Mouse (Mus musculus) kidney, postnatal 25 days (tissue): ENCODE data around the gene Osbp2.

Experiments
- DNase-seq, 2 experiments: peaks; one replicate each; pipeline ENCODE4 v3.0.0; 2021; ENCODE audit warnings: mixed read lengths in 2 of 2

The Osbp2 gene

DNA sequence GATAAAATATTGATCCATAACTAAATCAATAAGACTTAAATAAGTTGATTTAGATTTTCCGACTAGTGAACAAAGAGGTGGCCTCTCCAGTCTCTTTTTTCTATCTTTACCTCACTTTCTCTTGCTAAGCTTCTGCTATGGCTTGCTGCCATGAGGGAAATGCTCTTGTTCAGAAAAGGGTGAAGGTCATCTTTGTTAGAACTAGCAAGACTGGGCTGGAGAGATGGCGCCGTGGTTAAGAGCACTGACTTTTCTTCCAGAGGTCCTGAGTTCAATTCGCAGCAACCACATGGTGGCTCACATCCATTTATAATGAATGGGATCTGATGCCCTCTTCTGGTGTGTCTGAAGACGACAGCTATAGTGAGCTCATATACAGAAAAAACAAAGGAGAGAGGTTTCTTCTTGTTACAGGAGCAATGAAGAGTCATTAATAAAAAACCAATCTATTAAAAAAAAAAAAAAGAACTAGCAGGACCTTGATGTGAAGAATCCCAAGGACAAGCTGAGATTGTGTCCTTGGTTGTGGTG, 167.6 kb downstream of the Osbp2 start:
- DNase-seq = peak; percentile 30 to 37

DNA sequence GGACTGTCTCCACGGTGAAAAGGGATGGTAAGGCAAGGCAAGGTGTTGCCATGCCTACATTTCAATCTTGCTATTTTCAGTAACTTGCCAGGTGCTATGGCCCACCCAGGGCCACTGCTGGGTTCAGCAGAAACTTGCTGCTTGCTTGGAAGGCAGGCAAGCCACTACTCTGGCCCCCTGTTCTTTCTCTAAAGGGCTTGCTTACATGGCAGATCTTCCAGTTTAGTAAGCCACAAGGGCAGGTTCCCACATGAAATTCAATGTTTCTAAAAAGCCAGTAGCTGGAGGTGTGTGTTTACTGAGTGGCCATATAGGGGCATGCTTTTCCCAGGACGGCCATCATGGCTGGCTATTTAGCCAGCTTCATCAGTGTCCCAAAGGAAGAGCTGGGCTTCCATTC, 172.0 kb downstream of the Osbp2 start:
- DNase-seq = no peak

DNA sequence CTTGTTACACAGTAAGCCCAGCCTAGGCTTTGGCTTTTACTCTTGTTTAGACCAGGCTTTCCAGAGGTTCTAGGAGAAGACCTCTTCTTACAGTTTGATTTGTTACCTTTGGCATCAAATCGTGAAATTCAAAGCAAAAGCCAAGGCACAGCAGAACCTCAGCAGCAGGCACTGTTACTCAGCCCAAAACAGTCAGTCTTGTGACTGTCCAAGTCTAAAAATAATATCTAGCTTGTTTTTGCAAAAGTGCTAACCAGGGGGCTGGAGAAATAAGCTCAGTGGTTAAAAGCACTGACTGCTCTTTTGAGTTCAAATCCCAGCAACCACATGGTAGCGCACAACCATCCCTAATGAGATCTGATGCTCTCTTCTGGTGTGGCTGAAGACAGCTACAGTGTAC, 176.8 kb downstream of the Osbp2 start:
- no peak for DNase-seq

DNA sequence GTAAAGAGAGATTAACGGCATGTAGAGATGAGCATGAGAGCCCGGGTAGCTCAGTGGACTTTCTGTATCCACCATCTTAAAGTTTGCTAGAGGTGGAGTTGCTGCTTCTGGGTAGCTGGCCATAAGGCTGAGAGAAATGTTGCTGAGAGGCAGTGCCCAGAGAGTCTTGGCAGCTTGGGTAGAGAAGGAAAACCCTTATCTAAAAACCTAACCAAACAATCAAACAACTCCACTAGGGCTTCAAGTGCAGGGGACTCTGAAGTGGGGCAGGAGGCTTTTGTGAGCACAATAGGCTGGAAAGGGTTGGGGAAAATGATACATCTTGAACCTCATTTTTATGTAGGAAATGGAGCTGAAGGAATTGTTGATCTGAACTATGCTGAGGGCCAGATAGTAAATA, 177.4 kb downstream of the Osbp2 start:
- no peak for DNase-seq

DNA sequence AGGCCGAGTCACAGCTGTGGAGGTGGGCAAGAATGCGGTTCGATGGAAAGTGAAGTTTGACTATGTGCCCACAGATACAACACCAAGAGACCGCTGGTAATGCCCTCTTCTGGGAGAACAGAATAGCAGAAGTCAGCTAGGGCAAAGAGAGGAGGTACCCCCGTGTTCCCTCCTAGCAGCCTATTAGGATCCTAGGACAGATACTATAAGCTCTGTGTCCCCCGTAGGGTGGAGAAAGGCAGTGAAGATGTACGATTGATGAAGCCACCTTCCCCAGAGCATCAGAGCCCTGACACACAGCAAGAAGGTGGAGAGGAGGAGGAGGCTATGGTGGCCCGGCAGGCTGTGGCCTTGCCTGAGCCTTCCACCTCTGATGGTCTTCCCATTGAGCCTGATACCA, 178.3 kb downstream of the Osbp2 start:
- no peak for DNase-seq

DNA sequence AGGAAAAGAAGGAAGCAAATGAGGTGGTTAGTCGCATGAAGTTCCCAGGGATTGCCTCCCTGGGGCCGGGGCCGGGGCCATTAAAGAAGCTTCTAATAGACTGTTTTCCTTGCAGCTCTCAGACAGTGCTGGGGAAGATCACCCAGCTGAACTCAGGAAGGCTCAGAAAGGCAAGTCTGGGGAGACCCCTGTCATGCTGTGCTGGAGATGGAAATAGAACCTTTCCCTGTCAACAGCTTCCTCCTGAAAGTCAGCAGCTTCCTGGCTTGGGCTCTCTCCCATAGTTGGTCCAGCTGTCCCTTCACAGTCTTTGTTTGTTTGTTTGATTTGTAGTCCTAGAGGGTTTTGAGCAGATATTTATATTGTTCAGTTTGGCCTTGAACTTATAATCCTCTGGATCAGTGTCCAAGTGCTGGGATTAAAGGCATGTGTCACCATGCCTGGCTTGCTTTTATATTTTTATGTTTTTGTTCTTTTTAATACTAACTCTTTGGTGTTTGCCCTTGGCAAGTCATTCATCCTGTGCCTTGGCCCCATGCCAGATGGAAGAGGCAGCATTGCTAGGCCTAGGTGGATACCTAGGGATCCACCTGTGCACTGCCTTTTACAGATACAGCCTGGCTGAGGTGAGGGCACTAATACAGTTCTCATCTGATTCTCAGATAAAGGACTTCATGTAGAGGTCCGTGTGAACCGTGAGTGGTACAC, 178.8 kb downstream of the Osbp2 start:
- DNase-seq = peak; percentile 67 to 71

DNA sequence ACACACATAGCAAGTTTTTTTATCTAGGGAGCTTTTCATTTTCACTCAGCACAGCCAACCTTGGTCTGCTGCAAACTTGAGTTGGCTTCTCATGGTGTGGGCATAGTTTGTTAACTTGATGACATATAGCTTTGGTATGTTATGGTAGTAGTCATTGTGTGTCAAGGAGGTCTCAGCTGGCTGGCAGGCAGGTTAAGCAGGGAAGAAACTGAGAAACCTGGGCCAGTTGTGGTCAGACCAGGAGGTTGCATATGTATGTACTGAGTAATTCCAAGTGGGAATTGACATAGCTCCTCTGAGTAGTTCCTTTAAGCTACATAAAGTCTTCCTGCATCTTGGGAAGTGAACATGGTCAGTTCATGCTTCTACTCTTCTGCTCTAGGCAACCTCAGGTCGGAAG, 179.5 kb downstream of the Osbp2 start:
- DNase-seq = no peak

DNA sequence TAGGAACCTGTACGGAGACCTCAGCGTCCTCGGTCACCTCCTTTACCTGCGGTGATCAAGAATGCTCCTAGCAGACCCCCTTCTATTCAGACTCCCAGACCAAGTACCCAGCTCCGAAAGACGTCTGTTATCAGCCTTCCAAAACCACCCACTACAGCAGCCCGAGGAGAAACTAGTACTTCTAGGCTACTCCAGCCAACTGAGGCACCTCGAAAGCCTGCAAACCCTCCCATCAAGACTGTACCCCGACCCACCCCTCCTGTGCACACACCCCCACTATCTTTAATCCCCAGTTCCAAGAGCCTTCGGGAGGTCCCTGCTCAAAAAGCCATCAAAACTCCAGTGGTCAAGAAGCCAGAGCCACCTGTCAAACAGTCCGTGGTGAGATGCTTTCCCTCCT, 180.0 kb downstream of the Osbp2 start:
- no peak for DNase-seq

DNA sequence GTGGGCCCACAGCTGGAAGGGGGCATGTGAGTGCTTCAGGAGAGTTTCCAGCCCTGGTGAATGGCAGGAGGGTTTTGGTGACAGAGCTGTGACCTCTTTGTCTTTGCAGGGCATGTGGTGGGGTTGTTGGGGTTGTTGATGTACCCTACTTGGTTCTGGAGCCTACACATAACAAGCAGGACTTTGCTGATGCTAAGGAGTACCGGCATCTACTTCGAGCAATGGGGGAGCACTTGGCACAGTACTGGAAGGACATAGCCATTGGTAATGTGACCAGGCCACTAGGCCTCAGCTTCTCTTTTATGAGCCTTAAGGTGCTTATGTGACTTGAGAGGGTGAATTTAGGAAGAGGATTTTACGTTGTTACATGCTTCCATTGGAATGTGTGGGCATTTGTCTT, 183.9 kb downstream of the Osbp2 start:
- DNase-seq = no peak

DNA sequence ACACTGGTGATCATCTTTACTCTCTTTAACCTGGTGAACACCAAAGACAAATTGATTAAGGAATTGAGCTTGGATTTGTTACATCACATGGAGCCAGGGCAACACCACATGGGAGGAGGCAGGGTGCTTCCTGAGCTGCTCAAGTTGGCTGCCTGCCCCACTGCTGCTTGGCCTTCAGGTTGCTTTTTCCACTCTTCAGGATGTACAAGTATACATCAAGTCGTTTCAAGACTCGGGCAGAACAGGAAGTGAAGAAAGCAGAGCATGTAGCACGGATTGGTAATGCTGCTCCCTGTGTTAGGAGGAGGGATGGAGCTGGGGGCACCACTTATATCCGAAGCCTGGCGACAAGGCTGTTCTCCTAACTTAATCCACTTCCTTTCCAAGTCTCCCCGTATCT, 186.5 kb downstream of the Osbp2 start:
- peak; percentile 51 to 64 for DNase-seq

DNA sequence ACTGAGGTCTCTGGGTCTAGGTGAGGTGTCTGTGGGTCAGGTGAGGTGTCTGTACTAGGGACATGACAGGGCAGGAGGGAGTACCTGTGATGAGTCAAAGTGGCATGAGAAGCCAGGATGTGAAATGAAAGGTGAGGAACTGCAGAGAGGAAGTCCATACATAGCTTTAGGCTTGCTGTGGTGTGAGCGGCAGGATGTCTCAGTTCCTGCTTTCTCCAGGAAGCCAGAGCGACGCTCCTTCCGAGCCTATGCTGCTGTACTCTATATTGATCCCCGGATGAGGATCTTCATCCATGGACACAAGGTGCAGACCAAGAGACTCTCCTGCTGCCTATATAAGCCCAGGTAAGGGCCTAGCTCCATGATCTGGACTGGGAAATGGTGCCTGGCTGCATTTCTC, 187.3 kb downstream of the Osbp2 start:
- no peak for DNase-seq

DNA sequence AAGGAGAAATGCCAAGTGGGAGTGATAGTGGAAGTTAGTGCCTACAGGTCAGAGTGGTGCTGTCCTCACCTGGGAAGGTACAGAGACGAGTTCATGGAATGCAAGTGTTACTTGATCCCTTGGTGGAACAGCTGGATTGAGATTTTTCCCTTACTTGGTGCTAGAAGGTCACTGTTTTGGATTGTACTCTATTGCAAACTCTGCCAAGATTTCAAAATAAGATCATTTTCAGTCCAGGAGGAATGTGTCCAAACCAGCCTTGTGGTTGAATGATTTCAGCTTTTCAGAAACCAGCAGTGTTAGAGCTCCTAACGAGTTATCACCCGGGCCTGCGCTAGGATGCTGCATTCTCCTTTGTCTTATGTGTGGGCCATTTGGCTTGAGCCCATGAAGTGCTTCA, 189.2 kb downstream of the Osbp2 start:
- DNase-seq = no peak

DNA sequence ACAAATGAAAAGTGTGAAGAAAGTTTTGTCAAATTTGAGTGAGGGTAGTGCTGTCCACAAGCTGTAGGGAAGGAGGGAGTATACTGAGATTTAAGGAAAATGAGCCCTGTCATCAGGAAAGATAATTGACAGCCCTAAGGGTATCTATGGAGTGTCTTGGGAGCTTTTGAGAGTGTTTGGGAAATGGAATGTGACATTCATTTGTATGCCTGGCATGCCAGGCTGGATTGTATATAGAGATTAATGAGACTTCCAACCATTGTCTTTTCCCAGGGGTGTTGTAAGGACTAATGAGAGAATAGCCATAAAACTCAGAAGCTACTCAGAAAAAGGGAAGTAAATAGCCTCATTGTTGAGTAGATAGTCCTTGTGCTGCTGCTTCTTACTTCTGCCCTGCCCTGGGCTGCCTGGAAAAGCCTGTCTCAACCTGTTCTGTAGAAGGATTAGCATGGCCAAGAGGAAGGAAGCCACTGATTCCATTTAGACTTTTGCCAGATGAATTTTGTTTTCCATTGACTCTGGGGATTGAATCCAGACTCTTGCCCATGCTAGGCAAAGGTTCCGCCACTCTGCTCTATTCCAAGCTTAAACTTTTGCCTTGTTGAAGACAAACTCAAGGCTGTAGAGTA, 192.6 kb downstream of the Osbp2 start:
- DNase-seq = no peak

DNA sequence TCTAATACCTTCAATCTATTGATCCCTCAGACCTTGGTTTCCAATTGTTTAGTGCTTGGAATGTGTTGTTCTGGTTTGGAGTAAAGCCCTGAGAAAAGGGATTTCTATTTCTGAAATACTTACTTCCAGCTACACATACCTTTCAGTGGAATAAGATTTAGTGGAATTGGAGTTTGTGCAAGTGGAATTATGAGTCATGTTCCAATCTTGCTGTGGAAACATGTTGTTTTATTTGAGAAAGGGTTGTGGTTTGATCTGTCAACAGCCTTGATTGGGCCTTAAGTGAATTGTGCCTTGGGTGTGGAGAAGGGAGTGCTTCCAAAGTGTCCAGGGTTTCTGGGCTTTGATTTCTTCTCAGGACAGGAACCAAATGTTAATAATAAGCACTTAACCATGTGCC, 193.9 kb downstream of the Osbp2 start:
- no peak for DNase-seq

DNA sequence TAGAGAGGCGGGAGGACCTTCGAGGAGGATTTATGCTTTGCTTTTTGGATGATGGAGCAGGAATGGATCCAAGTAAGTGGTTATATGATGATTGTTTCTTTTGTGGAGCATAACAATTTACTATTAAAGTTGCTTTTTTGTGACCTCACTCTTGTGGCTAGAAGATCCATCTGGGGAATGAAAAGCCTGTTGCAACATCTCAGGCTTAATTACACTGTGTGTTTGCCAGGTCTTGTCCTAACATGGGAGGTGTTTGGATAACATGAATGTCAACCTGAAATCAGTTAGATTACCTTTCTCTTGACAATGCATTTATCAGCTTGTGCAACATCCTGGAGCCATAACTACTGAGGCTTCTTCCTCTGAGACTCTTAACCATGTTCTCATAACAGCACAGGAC, 194.9 kb downstream of the Osbp2 start:
- no peak for DNase-seq

DNA sequence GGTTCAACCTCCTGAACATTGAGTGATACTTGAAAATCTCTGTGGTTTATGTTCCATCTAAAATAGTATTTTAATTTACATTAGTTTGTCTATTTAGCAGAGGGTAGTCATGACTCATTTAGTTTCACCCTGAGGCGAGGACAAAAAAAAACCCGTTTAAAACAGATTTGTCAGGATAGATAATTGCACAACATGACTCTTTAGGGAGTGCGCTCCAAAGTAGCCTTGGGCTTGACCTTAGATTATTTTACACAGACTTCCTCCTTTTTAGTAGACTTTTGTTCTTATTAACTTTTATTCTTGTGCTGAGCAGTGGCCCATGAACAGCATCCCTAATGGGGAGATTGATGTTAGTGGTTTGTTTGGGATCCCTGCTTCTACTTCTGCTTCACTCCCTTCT, 196.2 kb downstream of the Osbp2 start:
- no peak for DNase-seq

DNA sequence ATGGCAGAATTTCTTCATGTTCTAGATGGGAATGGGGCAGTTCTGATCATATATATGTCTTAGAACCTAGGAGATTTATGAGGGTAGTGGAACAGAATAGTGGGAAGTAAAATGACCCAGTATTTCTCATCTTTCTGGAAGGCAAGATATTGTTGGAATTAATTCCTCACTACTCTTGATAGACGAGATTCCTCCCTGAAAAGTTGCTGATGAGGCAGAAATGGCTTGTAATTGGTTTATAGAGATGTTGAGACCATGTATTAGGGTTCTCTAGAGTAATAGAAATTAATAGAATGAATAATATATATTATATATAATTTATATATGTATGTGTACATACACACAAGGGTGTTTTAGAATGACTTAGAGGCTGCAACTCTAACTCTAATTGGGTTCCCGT, 201.7 kb downstream of the Osbp2 start:
- DNase-seq = no peak
